Mouse (Mus musculus) megakaryocyte, embryonic 14.5 days (primary cell): ENCODE measurements around the gene Aff3.

Experiments used
- FLI1 ChIP-seq: IDR thresholded peaks from 2 replicates; pipeline ENCODE4 v1.6.1; 2012; ENCODE audit warnings: low read length, inconsistent platforms, mixed read lengths
- GATA1 ChIP-seq: IDR thresholded peaks from 3 replicates; pipeline ENCODE4 v1.6.1; 2012; ENCODE audit warnings: mixed read lengths, low read length, inconsistent platforms, borderline replicate concordance

DNA sequence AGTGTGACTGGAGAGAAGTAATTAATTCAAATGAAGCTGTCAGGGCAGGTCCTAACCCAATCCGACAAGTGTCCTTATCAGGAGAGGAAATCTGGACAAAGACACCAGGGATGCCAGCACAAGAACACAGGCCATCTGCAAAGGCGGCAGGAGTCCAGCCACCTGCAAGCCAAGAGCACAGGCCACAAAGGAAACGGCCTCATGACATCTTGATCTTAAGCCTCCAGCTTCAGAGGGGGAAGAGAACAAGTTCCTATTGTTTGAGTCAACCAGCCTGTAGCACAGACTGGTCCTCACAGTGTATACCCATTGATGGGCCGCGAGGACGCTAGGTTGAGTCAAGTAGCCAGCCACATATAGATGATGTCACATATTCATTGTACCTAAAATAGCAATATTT is 111.7 kb downstream of the Aff3 start:
- TF ChIP-seq GATA1 (no peak), FLI1 (no peak)
